Mouse (Mus musculus) hindbrain, embryonic 11.5 days (tissue): ENCODE data around the gene Gstm2. TPM values are rescaled to one million over a fixed set of nuclear protein-coding genes. Genes with fewer than 3 reads are reported as not detected.
"Not testable (repeated sequence)": the region's sequence is repeated elsewhere in the genome, so short reads cannot be mapped to it uniquely, and the experiment has no call there.

Experiments
- ATAC-seq: fragments of 200-750 bp; cut with Nextera tagmentation; 2 replicates; pipeline ENCODE4 v1.8.0; 2017; ENCODE audit warnings: mild to moderate bottlenecking, moderate TSS enrichment, moderate library complexity; ENCODE audit not compliant: low FRiP score
- DNase-seq: peaks from one replicate; pipeline ENCODE4 v3.0.0-alpha.2; 2015; ENCODE audit warnings: low spot score
- H3K27ac ChIP-seq: fragments of 300-500 bp; sonication (generic); 2 replicates; pipeline ENCODE4 v1.5.1; 2014; ENCODE audit warnings: mild to moderate bottlenecking, low read depth, low read length
- H3K27me3 ChIP-seq: fragments of 300-500 bp; sonication (generic); 2 replicates; pipeline ENCODE4 v1.6.1; 2014; ENCODE audit warnings: mild to moderate bottlenecking, low read length, moderate library complexity, mixed read lengths; ENCODE audit not compliant: control insufficient read depth, insufficient read depth
- H3K36me3 ChIP-seq: fragments of 300-500 bp; sonication (generic); 2 replicates; pipeline ENCODE4 v1.6.1; 2014; ENCODE audit warnings: mild to moderate bottlenecking, low read length, moderate library complexity, mixed read lengths; ENCODE audit not compliant: control insufficient read depth, insufficient read depth
- H3K4me1 ChIP-seq: fragments of 300-500 bp; sonication (generic); replicated peaks from 2 replicates; pipeline ENCODE4 v1.6.1; 2014; ENCODE audit warnings: low read length, mixed read lengths; ENCODE audit not compliant: control insufficient read depth, insufficient read depth
- H3K4me2 ChIP-seq: fragments of 300-500 bp; sonication (generic); replicated peaks from 2 replicates; pipeline ENCODE4 v1.6.1; 2014; ENCODE audit warnings: mild to moderate bottlenecking, low read depth, low read length
- H3K4me3 ChIP-seq: fragments of 300-500 bp; sonication (generic); 2 replicates; pipeline ENCODE4 v1.5.1; 2014; ENCODE audit warnings: low read depth, low read length
- H3K9ac ChIP-seq: fragments of 300-500 bp; sonication (generic); 2 replicates; pipeline ENCODE4 v1.6.1; 2014; ENCODE audit warnings: low read depth, low read length
- H3K9me3 ChIP-seq: fragments of 300-500 bp; sonication (generic); 2 replicates; pipeline ENCODE4 v1.6.1; 2016; ENCODE audit warnings: low read length; ENCODE audit not compliant: control insufficient read depth
- WGBS: fragments of 180-500 bp; shearing (Covaris S2); extraction: QIAGEN DNeasy Blood & Tissue Kit; methylation state at CpG from one replicate; pipeline ENCODE4 v1.1.7; 2014; 5-methylcytosine and 5-hydroxymethylcytosine counted together
- polyA plus RNA-seq: library from polyadenylated mRNA; unstranded; fragments of >200 nt; fragmentation: Nextera tagmentation; extraction: Ambion mirVana; gene quantifications from 2 replicates; pipeline ENCODE4 v1.2.1, GENCODE M21; 2014

The Gstm2 gene
- polyA plus RNA-seq, 1 experiment from 2014 or later, result 23.1 TPM

GRCm38 (mm10) chr3:108019226-108019625, 33.0 kb upstream of the Gstm2 start:
- H3K4me3 ChIP-seq, H3K27ac ChIP-seq, DNase-seq, ATAC-seq, H3K36me3 ChIP-seq, H3K9me3 ChIP-seq, H3K4me2 ChIP-seq, H3K27me3 ChIP-seq, H3K9ac ChIP-seq, H3K4me1 ChIP-seq: not testable (repeated sequence)
- 73% methylated on average over 3 of the region's 3 CpGs for WGBS

- 0 out of 2 replicates have a peak, but pooled peaks cover 3% of the 10 kb centered on the region for H3K4me1 ChIP-seq
- no peak overlapping the region for H3K27ac ChIP-seq
- peak overlapping the region; percentile 43 for H3K4me3 ChIP-seq
- H3K27me3 ChIP-seq, result no peaks in the 10 kb centered on the region
- ATAC-seq (no peak), DNase-seq (no peak)
- H3K36me3 ChIP-seq, result no peaks in the 10 kb centered on the region
- H3K9me3 ChIP-seq, result no peaks in the 10 kb centered on the region
- no peak overlapping the region; the same call in 1 of the 2 replicates for H3K9ac ChIP-seq
- WGBS, result 35% methylated on average over 14 of the region's 14 CpGs
- peak overlapping the region; percentile 72 for H3K4me2 ChIP-seq
These were observed 32.1 kb upstream of the Gstm2 start for GRCm38 (mm10) chr3:108018190-108018820.

- H3K4me1 ChIP-seq, result 0 out of 2 replicates have a peak, but pooled peaks cover 3% of the 10 kb centered on the region
- no peaks in the 10 kb centered on the region for H3K27me3 ChIP-seq
- WGBS, result under 1% methylated on average over 31 of the region's 31 CpGs
- H3K9me3 ChIP-seq, result no peaks in the 10 kb centered on the region
- H3K36me3 ChIP-seq, result no peaks in the 10 kb centered on the region
- peak within 1 kb of the TSS; percentile 33; the same call in 1 of the 2 replicates for H3K9ac ChIP-seq
- 0 out of 2 replicates have a peak within 1 kb of the TSS, but pooled peaks have one; percentile 30 for H3K27ac ChIP-seq
- peak within 1 kb of the TSS; percentile 72 for H3K4me2 ChIP-seq
- ATAC-seq (peak; percentile 97), DNase-seq (peak; percentile 93)
- H3K4me3 ChIP-seq, result peak within 1 kb of the TSS; percentile 43
These were observed 31.4 kb upstream of the Gstm2 start, which contains the start of gene Gstm1 for GRCm38 (mm10) chr3:108017473-108018189. TSS of gene Gstm1 (minus strand) at chr3:108017973.

- not testable (repeated sequence) for DNase-seq, H3K4me2 ChIP-seq, H3K4me3 ChIP-seq, H3K27ac ChIP-seq, H3K9ac ChIP-seq, H3K27me3 ChIP-seq, ATAC-seq, H3K4me1 ChIP-seq, H3K36me3 ChIP-seq, H3K9me3 ChIP-seq
- 95% methylated on average over 5 of the region's 5 CpGs for WGBS
These were observed 30.2 kb upstream of the Gstm2 start for GRCm38 (mm10) chr3:108016468-108016867.

GRCm38 (mm10) chr3:108014974-108015346, 28.7 kb upstream of the Gstm2 start:
- H3K4me2 ChIP-seq, result no peak overlapping the region
- no peaks in the 10 kb centered on the region for H3K27me3 ChIP-seq
- H3K9me3 ChIP-seq, result no peaks in the 10 kb centered on the region
- no peak for ATAC-seq
- no peak overlapping the region for H3K27ac ChIP-seq
- DNase-seq, result no peak
- H3K9ac ChIP-seq, result no peak overlapping the region
- 0 out of 2 replicates have a peak, but pooled peaks cover 3% of the 10 kb centered on the region for H3K4me1 ChIP-seq
- H3K4me3 ChIP-seq, result no peak overlapping the region
- H3K36me3 ChIP-seq, result no peaks in the 10 kb centered on the region
- WGBS, result 86% methylated on average over 2 of the region's 2 CpGs

- no peaks in the 10 kb centered on the region for H3K36me3 ChIP-seq
- H3K4me1 ChIP-seq, result 0 out of 2 replicates have a peak, but pooled peaks cover 3% of the 10 kb centered on the region
- ATAC-seq (no peak), DNase-seq (no peak)
- no peaks in the 10 kb centered on the region for H3K9me3 ChIP-seq
- H3K27ac ChIP-seq, result no peak overlapping the region
- H3K4me3 ChIP-seq, result no peak overlapping the region
- H3K27me3 ChIP-seq, result no peaks in the 10 kb centered on the region
- H3K4me2 ChIP-seq, result no peak overlapping the region
- no peak overlapping the region for H3K9ac ChIP-seq
- 77% methylated on average over 8 of the region's 8 CpGs for WGBS
These were observed 28.1 kb upstream of the Gstm2 start for GRCm38 (mm10) chr3:108014098-108014973.

GRCm38 (mm10) chr3:108013331-108013871, 27.1 kb upstream of the Gstm2 start:
- DNase-seq (no peak), ATAC-seq (no peak)
- Histone ChIP-seq H3K36me3 (no peaks in the 10 kb centered on the region), H3K27ac (no peak overlapping the region), H3K4me3 (no peak overlapping the region), H3K4me2 (no peak overlapping the region), H3K4me1 (0 out of 2 replicates have a peak, but pooled peaks cover 3% of the 10 kb centered on the region), H3K27me3 (no peaks in the 10 kb centered on the region), H3K9me3 (no peaks in the 10 kb centered on the region), H3K9ac (no peak overlapping the region)
- whole genome bisulfite sequencing, result 86% methylated on average over 4 of the region's 4 CpGs

GRCm38 (mm10) chr3:108011558-108011957, 25.3 kb upstream of the Gstm2 start:
- Histone ChIP-seq H3K4me3 (no peak overlapping the region), H3K9me3 (no peaks in the 10 kb centered on the region), H3K9ac (no peak overlapping the region), H3K4me1 (no peaks in the 10 kb centered on the region), H3K27me3 (no peaks in the 10 kb centered on the region), H3K4me2 (no peak overlapping the region), H3K27ac (no peak overlapping the region), H3K36me3 (no peaks in the 10 kb centered on the region)
- ATAC-seq, result peak; percentile 61
- WGBS, result 63% methylated on average over 3 of the region's 3 CpGs
- DNase-seq, result peak; percentile 15
